Mouse (Mus musculus) left cerebral cortex, adult 18-20 months (tissue): ENCODE data around the gene Tasp1. TPM values are rescaled to one million over a fixed set of nuclear protein-coding genes. Genes with fewer than 3 reads are reported as not detected.
"Not testable (repeated sequence)": the region's sequence is repeated elsewhere in the genome, so short reads cannot be mapped to it uniquely, and the experiment has no call there.

ENCODE experiments used
- DNase-seq, 2 experiments: peaks; one replicate each; pipeline ENCODE4 v3.0.0; 2021 to 2022; ENCODE audit warnings: low spot score in 2 of 2, mixed read lengths in 1 of 2
- long read RNA-seq, 2 experiments: library from polyadenylated mRNA; stranded (forward); transcript quantifications; one replicate each; pipeline ENCODE4 v2.0.0; 2021
- total RNA-seq, 2 experiments: library from RNA; stranded (reverse); gene quantifications; 2 replicates each; pipeline ENCODE4 v1.2.3; 2021

The Tasp1 gene
- 10 to 100 TPM; 36.2 to 37.1 TPM for total RNA-seq
- long read RNA-seq, experiment 1, transcript Tasp1-203 (14 exons, 2,258 nt) = minor isoform, 15 of 65 reads
- long read RNA-seq, experiment 1, transcript Tasp1-201 (14 exons, 2,480 nt) = major isoform, 24 of 65 reads
- long read RNA-seq, experiment 1, partial matches to known transcripts = 7 of 65 reads
- long read RNA-seq, experiment 1, other reads (novel, unspliced or antisense) = 18 of 65 reads
- long read RNA-seq, experiment 2, transcript Tasp1-201 (14 exons, 2,480 nt) = minor isoform, 11 of 37 reads
- long read RNA-seq, experiment 2, transcript Tasp1-203 (14 exons, 2,258 nt) = major isoform, 12 of 37 reads
- long read RNA-seq, experiment 2, partial matches to known transcripts = 4 of 37 reads
- long read RNA-seq, experiment 2, other reads (novel, unspliced or antisense) = 10 of 37 reads

DNA sequence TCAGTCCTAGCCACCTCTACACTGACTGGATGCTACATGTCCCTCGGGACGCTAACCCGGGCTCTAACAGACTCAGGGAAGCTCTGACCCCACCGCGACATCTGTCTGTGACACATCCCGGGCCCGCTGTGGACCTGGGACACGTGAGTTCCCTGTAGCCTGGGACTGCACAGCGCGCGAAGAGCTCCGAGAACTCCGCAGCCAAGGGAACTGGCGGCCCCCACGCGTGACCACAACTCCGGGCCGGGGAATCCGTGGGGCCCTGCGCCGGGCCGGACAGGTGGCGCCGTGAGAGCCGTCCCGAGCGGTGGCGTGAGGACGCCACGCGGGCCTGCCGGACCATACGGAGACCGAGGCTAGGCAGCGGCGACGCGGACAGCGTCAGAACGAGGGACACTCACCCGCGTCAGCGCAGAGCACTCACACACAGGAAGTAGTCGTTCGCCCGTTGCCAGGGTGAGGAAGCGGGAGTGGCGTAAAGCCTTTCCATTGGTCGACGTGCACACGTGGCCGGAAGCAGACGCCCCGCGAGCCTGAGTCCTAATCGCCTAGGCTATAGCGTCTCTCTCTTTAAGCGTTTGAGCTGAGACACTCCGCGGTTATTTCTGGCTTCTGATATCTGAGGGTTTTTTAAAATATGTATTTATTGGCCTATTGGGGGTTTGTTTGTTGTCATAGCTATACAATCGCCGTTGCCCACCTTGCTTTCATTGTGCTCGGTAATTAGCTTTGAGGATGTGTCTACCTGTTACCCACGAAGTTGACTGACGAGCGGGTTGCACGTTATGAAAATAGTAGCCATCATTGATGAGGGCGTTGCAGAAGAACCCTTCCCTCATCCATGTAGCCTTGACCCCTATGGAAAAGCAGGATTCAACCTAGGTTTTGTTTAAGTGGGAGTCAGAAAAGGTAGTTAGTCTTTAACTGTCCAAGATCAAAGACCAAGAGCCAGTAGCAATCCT lies at the start of gene Tasp1:
Tasp1 (minus strand) TSS at position 453 of the 962 bp plus-strand sequence.
- DNase-seq = peak; percentile 86 to 96

DNA sequence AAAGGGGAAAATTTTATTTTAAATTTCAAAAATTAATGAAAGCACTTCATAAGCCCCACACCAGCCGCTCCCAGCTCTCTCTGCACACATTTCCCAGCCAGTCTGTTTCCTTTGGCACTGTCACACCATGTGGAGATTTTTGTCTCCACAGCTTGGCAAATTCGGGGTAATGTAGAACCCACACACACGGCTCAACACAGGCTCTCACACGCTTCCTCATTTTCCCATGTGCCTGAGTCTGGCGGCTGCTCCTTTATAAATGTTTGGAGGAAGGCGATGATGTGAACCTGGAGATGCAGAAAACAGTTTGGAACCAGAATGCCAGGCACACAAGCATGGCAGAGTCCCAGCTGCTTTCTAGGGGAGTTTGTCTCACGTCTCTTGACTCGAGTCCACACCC lies 47.2 kb upstream of the Tasp1 start:
- peak; percentile 5 to 33 for DNase-seq

DNA sequence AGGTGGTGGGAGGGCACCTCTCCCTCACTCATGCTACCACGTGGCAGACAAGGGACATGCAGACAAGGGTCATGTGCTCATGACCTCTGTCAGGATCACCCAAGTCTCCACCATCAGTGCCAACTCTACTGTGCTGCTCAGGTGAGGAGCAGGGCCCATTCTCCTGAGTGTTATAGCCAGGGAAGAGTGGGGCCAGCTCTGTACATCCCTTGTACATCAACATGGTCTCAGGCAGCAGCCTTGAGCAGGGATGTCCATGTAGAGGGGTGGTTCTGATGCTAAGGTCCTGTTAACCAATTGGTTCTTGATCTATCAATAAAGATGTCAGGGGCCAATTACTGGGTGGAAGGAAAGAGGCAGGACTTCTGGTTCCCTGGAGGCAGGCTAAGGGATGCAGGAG lies 42.3 kb upstream of the Tasp1 start:
- no peak for DNase-seq

DNA sequence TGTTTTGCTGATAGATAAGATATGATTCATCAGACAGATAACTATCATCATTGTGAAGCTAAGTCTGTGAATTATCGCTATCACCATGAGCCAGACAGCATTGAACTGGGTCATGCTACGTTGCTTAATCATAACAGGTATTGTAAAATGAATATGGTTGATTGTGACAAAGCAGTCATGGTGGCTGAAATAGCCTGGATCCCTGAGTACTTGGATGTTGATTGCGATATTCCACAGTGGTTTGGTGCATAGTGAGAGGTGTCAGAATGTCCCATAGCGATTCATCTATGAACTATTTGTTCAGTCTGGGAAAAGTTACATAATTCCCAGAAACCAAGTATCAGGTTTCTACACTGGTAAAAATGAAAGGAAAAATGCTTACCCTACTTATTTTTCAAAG lies 41.0 kb upstream of the Tasp1 start:
- DNase-seq = no peak

DNA sequence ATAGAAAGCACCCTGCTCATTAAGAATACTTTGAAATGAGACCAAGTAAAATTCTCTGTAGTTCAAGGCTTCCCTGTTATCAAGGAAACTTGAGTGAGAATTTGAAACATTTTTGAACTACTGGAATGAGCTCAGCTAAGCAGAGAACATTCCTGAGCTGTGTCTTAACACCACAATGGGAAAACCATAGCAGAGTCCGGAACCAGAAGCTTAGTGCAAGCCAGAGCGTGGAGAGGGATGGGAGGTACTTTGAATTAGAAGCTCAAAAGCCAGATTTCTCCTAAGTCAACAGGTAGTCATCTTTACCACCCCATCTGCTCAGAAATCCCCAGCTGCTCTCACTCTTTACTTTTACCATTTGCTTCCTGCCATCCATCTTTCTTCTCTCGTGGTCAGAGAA lies 38.3 kb upstream of the Tasp1 start:
- DNase-seq = peak in 1 of 2 experiments; percentile 13

DNA sequence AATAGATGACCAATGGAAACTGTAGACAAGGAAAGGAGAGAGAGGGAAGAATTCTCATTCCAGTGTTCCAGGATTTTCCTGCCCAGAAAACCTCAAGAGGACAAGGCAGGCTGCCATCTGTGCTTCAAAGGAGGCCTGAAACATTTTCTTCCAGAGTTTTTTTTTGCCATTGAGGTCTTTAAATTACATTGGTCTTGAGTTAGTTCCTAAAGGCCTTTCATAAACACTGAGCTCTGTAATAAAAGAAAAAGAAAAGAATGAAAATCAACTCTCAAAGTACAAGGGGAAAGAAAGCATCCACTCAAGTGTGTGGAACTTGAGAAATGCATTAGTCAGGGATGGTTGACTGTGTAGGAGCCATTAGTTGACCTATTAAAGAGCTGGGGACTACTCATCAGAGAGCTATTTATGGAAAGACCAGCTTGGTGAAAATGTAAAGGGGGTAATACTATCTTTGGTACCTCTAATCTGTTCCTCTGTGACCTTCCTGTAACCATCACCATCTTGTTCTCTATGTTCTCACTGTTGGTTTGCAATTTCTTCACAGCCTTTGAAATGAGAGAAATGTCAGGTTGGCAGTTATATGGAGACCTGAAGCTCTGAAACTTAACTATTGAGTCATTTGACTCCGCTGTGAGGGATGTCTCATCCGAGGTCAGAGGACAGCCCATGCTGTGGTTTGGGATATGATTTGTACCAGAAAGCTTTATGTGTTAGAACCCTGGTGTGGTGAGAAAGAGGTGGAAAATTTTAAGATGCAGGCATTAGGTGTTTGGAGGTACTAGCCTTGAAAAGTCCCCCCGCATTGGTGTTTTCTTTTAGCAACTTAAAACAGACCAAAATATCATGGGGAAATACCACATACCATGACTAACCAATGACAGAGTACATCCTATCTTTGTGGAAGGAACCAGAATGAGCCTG lies 34.2 kb upstream of the Tasp1 start:
- DNase-seq = no peak

- no peak for DNase-seq
Observed at GRCm38 (mm10) chr2:140099971-140100370, 33.4 kb upstream of the Tasp1 start.

- DNase-seq = no peak
Observed at GRCm38 (mm10) chr2:140097131-140097591, 30.6 kb upstream of the Tasp1 start.

DNA sequence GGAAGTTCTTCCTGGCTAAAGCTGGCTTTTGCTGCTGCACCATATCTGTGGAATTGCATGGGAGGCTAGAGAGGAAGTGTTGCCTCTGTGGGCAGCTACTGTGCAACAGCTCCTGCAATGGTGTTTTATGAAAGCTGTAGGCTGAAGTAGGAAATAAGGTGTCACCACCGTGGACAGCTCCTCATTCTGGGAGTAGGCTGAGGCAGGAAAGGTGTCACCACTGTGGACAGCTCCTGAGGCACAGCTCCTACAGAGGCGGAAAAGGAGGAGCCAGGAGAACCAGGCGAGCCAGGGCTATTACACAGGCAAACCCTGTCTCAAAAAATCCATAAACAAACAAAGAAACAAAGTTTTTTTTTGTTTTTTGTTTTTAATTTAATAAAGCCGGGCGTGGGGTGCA lies 29.4 kb upstream of the Tasp1 start:
- no peak for DNase-seq

- DNase-seq = no peak
Observed at GRCm38 (mm10) chr2:140093433-140093832, 26.8 kb upstream of the Tasp1 start.

DNA sequence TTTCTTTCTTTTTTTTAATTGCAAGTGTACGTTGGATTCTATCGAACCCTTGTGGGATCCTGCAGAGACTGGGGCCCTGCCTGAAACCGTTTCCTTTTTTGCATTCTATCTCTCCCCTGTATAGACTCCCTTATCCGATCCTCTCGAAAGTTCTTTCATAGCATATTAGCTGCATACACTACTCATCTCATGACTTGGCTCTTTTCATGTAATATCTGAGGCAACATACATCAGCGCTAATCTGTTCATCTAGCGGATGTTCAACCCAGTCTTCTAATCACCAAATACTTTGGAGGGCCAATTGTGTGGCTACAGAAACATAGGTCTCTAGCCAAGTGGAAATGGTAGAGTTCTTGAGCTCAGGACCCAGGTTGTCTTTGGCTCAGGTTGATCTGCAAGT lies 17.6 kb upstream of the Tasp1 start:
- no peak for DNase-seq

- DNase-seq = no peak
Observed at GRCm38 (mm10) chr2:140080747-140081577, 14.4 kb upstream of the Tasp1 start.

GRCm38 (mm10) chr2:140079284-140079683 lies 12.7 kb upstream of the Tasp1 start:
- not testable (repeated sequence) for DNase-seq

GRCm38 (mm10) chr2:140078600-140079280 lies 12.1 kb upstream of the Tasp1 start:
- DNase-seq = no peak

DNA sequence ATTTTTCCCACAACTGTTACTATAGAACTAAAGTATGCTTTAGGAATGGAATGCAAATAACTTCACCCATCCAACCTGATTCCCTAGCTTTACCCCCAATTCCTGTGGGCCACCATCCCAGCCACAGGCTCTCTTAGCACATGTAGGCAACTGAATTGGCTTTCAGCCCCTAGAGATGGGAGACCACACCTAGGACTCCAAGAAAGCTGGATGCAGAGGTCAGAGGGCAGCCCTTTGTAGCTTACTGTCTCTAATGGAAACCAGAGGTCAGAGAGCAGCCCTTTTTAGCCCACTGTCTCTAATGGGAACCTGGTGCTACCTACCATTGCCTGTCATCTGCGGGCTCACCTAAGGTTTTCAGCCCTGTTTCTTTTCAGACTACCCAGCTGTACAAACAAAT lies 10.9 kb upstream of the Tasp1 start:
- no peak for DNase-seq

GRCm38 (mm10) chr2:140075150-140075549 lies 8.5 kb upstream of the Tasp1 start:
- no peak for DNase-seq

DNA sequence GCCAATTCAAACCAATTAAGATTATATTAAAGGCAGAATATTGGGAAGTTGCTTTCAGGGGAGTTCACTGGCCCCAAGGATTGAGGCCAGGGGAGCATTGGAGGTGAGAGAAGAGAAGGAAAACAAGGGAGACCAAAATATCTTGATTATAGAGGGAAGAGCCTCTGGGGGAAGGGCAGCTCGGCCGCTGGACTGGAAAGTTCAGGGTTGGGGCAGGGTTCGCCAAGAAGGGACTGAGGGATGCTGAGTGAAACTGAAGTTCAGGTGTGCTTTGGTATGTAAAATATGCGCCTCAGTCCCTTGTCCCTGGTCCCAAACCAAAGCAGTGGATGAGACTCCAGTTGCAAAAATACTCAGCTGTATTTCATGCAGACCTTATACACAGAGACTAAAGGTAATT lies 911 bp upstream of the Tasp1 start:
- no peak for DNase-seq

GRCm38 (mm10) chr2:140065676-140066075 lies 929 bp downstream of the Tasp1 start:
- DNase-seq = no peak

GRCm38 (mm10) chr2:140061481-140061880 lies 5.1 kb downstream of the Tasp1 start:
- no peak for DNase-seq
